Mouse (Mus musculus): ENCODE data around the gene Ube2d1.

GRCm38 (mm10) chr10:71249086-71249880, 35.8 kb downstream of the Ube2d1 start:
- TF ChIP-seq CTCF (IDR thresholded peaks at IDR 0.05; ENCODE audit: low read depth, low read length) (no peak), GATA1 (IDR thresholded peaks at IDR 0.05; ENCODE audit: borderline replicate concordance, low read length) (no peak)
